Mouse (Mus musculus): Measurements from ENCODE around the gene Itk. TPM values are rescaled to one million over a fixed set of nuclear protein-coding genes. Genes with fewer than 3 reads are reported as not detected.

Itk gene
- polyA plus RNA-seq, 1 experiment, result 0.39 TPM

DNA sequence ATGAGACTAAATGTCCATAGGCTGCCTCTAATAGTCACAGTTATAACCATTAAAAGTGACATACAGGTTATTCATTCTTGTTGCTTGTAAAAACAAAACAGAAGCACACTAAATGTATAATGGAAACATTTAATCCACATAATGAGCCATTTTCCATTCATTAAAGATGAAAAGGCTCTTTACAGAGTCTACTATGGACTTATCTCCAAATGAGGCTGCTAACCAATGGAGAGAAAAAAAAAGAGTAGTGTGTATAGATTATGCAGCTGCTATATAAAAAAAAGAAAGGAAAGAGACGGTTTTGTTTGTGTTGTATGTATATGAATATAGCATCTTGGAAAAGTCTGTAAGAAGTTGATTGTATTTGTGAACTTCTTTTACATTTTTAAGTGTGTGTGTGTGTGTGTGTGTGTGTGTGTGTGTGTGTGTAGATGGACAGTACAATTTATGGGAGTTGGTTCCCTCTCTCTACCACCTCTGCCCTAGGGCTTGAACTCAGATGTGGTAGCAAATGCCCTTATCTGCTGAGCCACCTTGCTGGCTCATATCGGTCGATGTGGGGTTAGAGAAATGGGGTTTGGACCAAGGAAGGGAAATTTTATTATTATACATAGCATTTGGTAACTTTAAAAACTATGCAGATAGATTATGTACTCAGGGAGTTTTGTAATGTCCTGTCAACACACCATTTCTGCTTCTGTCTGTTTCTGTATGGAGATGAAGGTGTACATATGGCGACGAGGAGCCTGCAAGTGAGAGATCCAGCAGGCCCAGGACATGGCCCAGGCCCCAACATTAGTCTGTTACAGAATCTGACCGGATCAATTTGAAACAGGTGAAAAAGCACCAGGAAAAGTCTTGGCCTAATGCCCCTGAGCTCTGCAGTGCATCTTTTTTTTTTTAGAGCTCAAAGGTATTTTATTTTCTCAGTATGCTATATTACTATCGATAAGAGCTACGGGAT, 11.2 kb downstream of the Itk start:
- WGBS, result 90% methylated on average over 8 of the region's 8 CpGs
- H3K4me3 ChIP-seq (replicated peaks; ENCODE audit: insufficient read depth, low read depth, low read length), result no peak overlapping the region
- no peaks in the 10 kb centered on the region for H3K4me1 ChIP-seq (ENCODE audit: control insufficient read depth, insufficient read depth, low read length)
- H3K27ac ChIP-seq (ENCODE audit: insufficient read depth, low read length), result no peak overlapping the region
- no peak for DNase-seq
- H3K27me3 ChIP-seq (ENCODE audit: control insufficient read depth, insufficient read depth, low read length), result no peaks in the 10 kb centered on the region
- TF ChIP-seq POLR2A (IDR thresholded peaks at IDR 0.05; ENCODE audit: borderline replicate concordance, insufficient read depth, low read length), result no peak
- no peak for TF ChIP-seq CTCF (IDR thresholded peaks at IDR 0.05; ENCODE audit: borderline replicate concordance, insufficient read depth, low read depth, low read length)

DNA sequence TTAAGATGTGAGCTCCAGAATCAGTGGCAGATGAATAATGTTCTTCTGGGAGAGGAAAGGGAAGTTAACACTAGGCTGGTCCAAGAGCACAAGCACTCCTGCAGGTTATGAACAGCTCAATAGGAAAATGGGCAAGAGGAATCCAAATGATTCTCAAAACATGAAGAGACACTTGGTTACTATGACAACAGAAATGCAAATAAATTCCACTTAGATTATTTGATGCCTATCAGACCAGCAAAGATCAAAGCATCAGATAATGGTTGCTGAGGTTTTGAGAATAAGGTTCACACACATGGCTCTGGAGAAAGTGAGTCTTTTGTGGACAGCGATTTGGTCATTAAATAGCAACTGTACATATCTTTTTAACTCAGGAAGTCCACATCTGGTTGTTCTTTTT, 12.0 kb downstream of the Itk start:
- no peak for TF ChIP-seq CTCF (IDR thresholded peaks at IDR 0.05; ENCODE audit: borderline replicate concordance, insufficient read depth, low read depth, low read length)
- no peak for TF ChIP-seq POLR2A (IDR thresholded peaks at IDR 0.05; ENCODE audit: borderline replicate concordance, insufficient read depth, low read length)
- 88% methylated on average over 1 of the region's 1 CpGs for WGBS
- H3K4me3 ChIP-seq (replicated peaks; ENCODE audit: insufficient read depth, low read depth, low read length), result no peak overlapping the region
- H3K4me1 ChIP-seq (ENCODE audit: control insufficient read depth, insufficient read depth, low read length), result no peaks in the 10 kb centered on the region
- DNase-seq, result no peak
- no peaks in the 10 kb centered on the region for H3K27me3 ChIP-seq (ENCODE audit: control insufficient read depth, insufficient read depth, low read length)
- no peak overlapping the region for H3K27ac ChIP-seq (ENCODE audit: insufficient read depth, low read length)

DNA sequence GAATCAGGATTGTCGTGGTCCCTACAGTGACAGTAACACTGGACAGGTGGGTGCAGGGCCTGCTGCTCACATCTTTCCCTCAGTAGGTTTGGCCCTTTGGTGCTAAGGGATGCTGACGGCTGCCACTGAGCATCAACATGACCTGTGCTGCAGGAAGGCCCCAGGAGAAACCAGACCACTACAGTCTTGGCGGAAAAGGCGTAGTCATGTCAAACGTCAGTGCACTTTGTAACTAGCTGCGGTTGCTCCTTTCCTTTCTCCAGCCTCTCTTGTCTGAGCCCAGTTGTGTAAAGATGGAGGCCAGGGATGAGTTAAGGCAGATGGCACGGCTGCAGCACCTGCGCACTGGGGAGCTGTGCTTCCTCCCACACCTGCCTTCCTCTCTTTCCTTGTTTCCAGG, 14.3 kb downstream of the Itk start:
- TF ChIP-seq CTCF (IDR thresholded peaks at IDR 0.05; ENCODE audit: borderline replicate concordance, insufficient read depth, low read depth, low read length), result no peak
- no peak for TF ChIP-seq POLR2A (IDR thresholded peaks at IDR 0.05; ENCODE audit: borderline replicate concordance, insufficient read depth, low read length)
- 88% methylated on average over 8 of the region's 8 CpGs for WGBS

DNA sequence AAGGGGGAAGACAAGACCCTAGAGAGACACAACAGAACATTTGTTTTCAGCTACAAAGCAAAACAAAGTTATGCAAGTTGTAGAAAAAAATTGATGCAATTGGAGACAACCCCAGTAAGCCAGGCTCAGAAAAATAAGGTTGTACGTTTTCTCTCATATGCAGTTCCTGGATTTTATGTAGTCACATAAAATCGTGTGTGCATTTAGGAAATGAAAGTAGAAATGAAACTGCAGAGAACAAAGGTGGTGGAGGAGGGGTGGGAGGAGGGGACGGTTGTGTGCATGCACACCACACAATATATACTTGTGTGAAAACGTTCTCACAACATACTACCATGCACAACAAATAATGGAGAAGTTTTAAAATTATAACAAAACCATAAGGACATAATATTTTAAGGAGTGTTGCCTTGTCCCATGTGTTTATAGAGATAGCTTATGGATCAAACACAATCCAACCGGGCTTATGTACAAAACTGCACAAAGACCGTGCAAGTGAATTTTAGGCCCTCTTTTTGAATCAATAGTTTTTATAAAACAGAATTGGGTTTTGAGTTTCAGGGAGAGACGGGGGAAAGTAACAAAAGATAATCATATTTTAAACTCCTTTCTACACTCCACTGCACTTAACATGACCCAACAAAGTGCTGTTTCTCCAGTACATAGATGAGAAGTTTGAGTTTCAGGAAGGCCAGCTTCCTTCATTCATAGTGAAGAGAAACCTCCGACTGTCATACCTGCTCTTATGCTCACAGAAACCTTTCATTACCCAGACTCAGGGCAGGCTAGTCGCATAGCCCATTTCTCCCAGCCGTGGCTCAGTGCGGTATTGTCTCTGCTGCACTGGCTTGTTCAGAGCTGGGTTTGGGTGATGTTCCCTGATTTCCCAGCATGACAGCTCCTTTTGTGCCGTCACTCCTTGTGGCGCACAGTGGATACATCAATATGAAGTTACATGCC, 16.0 kb downstream of the Itk start:
- Histone ChIP-seq H3K4me3 (replicated peaks; ENCODE audit: insufficient read depth, low read depth, low read length) (no peak overlapping the region), H3K27ac (ENCODE audit: insufficient read depth, low read length) (no peak overlapping the region), H3K27me3 (ENCODE audit: control insufficient read depth, insufficient read depth, low read length) (no peaks in the 10 kb centered on the region), H3K4me1 (ENCODE audit: control insufficient read depth, insufficient read depth, low read length) (no peaks in the 10 kb centered on the region)
- TF ChIP-seq POLR2A (IDR thresholded peaks at IDR 0.05; ENCODE audit: borderline replicate concordance, insufficient read depth, low read length) (no peak), CTCF (IDR thresholded peaks at IDR 0.05; ENCODE audit: borderline replicate concordance, insufficient read depth, low read depth, low read length) (no peak)
- 80% methylated on average over 13 of the region's 13 CpGs for WGBS
- no peak for DNase-seq

More for the DNA sequence above, 14.3 kb downstream of the Itk start:
- Histone ChIP-seq H3K27ac (ENCODE audit: insufficient read depth, low read length) (no peak overlapping the region), H3K27me3 (ENCODE audit: control insufficient read depth, insufficient read depth, low read length) (no peaks in the 10 kb centered on the region), H3K4me3 (replicated peaks; ENCODE audit: insufficient read depth, low read depth, low read length) (no peak overlapping the region), H3K4me1 (ENCODE audit: control insufficient read depth, insufficient read depth, low read length) (no peaks in the 10 kb centered on the region)
- no peak for DNase-seq

DNA sequence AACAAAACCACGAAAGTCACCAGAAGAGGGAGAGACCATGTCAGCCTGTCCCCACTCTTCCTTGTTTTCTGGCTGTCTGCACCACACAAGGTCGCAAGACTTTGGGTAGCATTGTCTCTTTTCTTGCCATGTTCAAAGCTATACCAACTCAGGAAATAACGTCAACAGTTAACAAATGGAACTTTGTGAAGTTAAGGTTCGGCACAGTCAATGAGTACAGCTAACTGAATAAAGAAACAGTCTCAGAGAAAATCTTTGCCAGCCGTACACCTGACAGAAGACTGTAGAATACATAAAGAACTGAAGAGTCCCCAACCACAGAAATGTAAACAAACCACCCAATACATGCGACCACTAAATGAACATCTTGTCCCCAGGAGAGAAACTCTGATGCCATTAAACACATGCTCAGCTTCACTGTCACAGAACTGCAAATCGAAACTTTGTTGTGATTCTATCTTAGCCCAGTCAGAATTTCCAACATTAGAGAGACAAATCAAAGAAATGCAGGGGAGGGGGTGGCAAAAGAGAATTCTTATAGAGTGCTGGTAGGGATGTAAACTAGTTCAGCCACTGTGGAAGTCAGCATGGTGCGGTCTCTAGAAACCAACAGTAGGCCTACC, 16.9 kb downstream of the Itk start:
- Histone ChIP-seq H3K4me1 (ENCODE audit: control insufficient read depth, insufficient read depth, low read length) (no peaks in the 10 kb centered on the region), H3K27me3 (ENCODE audit: control insufficient read depth, insufficient read depth, low read length) (no peaks in the 10 kb centered on the region), H3K27ac (ENCODE audit: insufficient read depth, low read length) (no peak overlapping the region), H3K4me3 (replicated peaks; ENCODE audit: insufficient read depth, low read depth, low read length) (no peak overlapping the region)
- 88% methylated on average over 8 of the region's 8 CpGs for WGBS
- TF ChIP-seq CTCF (IDR thresholded peaks at IDR 0.05; ENCODE audit: borderline replicate concordance, insufficient read depth, low read depth, low read length) (no peak), POLR2A (IDR thresholded peaks at IDR 0.05; ENCODE audit: borderline replicate concordance, insufficient read depth, low read length) (no peak)
- DNase-seq, result no peak

DNA sequence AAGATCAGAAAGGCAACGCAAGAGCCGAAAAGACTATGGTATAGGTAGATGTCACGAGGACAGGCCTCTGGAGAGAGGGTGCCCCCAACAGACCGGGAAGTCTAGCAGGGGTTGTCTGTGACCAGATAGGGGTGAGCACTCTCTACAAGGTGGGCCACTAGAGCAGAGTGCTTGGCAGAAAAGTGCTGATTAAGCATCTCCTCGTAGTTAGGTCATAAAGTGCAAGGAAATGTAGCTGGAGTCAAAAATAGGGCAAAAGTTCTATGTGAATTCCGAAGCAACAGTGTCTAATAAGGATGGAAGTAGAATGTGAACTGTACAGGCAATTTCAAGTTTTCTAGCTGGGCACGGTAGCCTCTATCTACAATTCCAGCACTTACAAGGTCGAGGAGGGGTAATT, 18.1 kb downstream of the Itk start:
- no peak for DNase-seq
- no peaks in the 10 kb centered on the region for H3K27me3 ChIP-seq (ENCODE audit: control insufficient read depth, insufficient read depth, low read length)

DNA sequence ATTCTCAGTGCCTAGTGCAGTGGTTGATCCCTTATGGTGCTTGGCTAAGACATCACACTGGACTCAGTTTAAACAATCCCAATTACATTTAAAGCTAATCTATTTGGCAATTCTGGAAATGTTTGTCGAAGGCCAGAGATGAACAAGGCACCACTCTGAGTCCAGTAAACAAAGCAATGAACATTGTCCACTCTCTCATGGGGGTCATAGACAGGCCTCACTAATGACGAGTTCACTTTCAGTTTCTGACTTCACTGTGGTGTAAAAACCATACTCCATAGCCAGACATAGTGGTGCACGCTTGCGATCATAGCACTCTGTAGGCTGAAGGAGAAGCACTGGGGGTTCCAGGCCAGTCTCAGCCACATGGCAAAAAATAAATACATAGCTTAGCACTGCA, 18.9 kb downstream of the Itk start:
- WGBS, result 93% methylated on average over 4 of the region's 4 CpGs
- no peak overlapping the region for H3K27ac ChIP-seq (ENCODE audit: insufficient read depth, low read length)
- no peak overlapping the region for H3K4me3 ChIP-seq (replicated peaks; ENCODE audit: insufficient read depth, low read depth, low read length)
- DNase-seq, result no peak
- no peak for TF ChIP-seq CTCF (IDR thresholded peaks at IDR 0.05; ENCODE audit: borderline replicate concordance, insufficient read depth, low read depth, low read length)
- TF ChIP-seq POLR2A (IDR thresholded peaks at IDR 0.05; ENCODE audit: borderline replicate concordance, insufficient read depth, low read length), result no peak
- H3K4me1 ChIP-seq (ENCODE audit: control insufficient read depth, insufficient read depth, low read length), result no peaks in the 10 kb centered on the region
- H3K27me3 ChIP-seq (ENCODE audit: control insufficient read depth, insufficient read depth, low read length), result no peaks in the 10 kb centered on the region

More for the DNA sequence above, 18.1 kb downstream of the Itk start:
- 90% methylated on average over 8 of the region's 8 CpGs for WGBS
- TF ChIP-seq POLR2A (IDR thresholded peaks at IDR 0.05; ENCODE audit: borderline replicate concordance, insufficient read depth, low read length) (no peak), CTCF (IDR thresholded peaks at IDR 0.05; ENCODE audit: borderline replicate concordance, insufficient read depth, low read depth, low read length) (no peak)
- Histone ChIP-seq H3K27ac (ENCODE audit: insufficient read depth, low read length) (no peak overlapping the region), H3K4me3 (replicated peaks; ENCODE audit: insufficient read depth, low read depth, low read length) (no peak overlapping the region), H3K4me1 (ENCODE audit: control insufficient read depth, insufficient read depth, low read length) (no peaks in the 10 kb centered on the region)

Measured in cerebellum, adult 2 months (tissue).